Mouse (Mus musculus): ENCODE data around the gene Aph1b.

DNA sequence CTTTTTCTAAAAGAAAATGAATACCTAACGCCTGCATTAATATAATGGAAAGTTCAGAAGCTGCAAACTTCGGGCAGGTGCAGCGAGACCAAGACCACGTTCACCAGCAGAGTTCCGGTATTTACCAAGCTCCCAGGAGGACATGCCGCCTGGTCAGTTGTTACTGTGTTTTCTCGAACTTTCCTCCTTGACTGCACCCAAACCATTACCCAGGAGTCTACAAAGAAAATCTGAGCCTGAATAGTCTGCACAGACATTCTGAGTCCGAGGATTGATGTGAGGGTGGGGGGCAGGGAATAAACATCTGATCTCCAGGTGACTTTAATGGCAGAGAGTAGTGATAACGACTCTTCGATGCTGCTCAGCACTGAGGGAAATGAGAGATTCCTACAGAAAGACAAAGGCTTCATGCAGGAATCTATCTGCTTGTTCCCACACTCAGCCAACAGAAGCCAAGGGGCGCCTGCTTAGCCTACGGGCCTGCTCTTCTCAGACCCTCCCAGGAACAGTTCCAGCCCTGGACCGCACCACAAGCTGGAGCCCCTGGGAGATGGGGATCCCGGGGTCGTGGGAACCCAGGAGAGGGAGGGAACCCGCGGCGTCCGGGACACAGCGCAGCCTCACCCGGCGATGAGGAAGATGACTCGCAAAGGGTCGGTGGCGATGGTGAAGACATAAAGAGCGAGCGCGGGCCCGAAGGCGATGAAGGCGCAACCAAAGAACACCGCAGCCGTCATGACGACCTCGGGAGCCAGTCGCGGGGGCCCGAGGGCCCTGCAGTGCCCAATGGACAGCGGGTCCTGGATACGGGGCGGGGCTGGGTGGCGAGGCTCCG lies 444 bp downstream of the Aph1b start:
- TF ChIP-seq GATA1 (IDR thresholded peaks at IDR 0.05; ENCODE audit: low read length) (no peak), TAL1 (IDR thresholded peaks at IDR 0.05; ENCODE audit: low read length) (no peak)
